Mouse (Mus musculus) cerebellum, postnatal 4 days (tissue): ENCODE measurements around the gene Shank1.
"Not testable (repeated sequence)": the region's sequence is repeated elsewhere in the genome, so short reads cannot be mapped to it uniquely, and the experiment has no call there.

ENCODE experiments used
- DNase-seq, 2 experiments: peaks; one replicate each; pipeline ENCODE4 v3.0.0; 2022; ENCODE audit warnings: low spot score in 2 of 2, mixed read lengths in 1 of 2

Shank1 gene

DNA sequence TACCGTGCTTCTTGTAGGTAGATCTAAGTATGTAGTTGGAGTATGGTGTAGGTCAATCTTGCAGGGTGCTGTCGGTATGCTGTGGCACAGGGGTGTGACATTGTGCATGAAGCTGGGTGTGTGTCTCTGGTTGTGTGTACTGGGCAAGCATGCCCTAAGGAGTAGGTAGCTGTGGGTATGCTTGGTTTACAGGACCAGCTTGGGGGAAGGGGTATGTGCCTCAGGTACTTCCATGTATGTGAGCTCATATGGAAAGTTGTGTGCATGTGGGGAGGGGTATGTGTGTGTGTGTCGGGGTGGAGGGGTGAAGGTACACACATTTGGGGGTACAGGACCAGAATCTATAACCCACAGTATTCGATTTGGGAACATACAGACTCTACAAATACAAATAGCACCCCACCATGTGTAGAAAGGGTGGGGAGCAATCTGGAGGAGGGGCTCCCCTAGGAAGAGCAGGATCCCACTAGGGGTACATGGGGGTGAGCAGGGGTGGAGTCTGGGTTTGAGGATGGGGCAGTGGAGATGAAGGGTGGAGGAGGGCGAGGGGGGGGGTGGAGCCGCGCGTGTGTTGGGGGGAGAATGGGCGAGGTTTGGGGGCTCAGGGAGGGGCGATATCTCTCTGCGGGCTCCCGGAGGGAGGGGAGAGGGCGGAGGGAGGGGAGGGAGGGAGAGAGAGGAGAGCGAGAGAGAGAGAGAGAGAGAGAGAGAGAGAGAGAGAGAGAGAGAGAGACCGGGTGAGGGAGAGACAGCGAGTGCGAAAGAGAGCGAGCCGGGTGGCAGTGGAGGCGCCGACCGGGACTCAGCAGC, at the start of gene Shank1:
Shank1 (plus strand) TSS at position 779 of the 810 bp plus-strand sequence.
- no peak for DNase-seq

DNA sequence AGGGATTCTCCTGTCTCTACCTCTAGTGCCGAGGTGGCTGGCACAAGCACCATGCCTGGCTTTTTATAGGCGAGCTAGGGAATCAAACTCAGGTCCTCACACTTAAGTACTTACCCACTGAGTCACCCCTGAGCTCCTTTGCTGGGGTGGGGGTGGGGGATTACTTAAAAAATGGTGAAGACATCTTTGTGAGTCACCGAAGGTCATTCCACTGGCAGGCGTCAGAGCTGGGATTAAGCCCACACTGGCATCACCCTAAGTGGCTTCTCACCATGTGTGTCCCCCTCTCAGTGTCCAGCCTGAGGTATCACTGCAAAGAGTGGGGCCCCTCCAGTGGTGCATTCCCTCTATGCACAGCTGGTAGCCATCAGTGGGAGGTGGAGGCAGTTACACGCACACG, 49.6 kb upstream of the Shank1 start:
- DNase-seq: no peak

DNA sequence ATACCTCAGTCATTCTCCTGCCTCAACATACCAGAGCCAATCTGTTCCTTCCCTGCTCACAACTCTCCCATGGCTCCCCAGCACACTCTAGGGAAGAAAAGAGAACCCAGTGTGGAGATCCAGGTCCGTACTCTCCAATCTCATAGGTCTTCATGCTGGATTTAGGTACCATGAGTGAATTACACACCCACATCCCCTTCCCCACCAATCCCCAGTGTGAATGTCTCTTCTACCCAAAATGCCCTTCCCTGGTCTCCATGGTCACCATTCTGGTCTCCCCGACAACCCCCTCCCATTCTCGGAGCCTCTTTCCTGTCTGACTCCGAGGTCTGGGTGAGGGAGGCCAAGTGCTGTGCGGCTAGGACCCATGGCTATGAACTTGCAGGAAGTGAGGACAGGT, 48.9 kb upstream of the Shank1 start, which contains the start of gene Gm15517:
Gm15517 (plus strand) TSS at position 301 of the 400 bp plus-strand sequence.
- no peak for DNase-seq

DNA sequence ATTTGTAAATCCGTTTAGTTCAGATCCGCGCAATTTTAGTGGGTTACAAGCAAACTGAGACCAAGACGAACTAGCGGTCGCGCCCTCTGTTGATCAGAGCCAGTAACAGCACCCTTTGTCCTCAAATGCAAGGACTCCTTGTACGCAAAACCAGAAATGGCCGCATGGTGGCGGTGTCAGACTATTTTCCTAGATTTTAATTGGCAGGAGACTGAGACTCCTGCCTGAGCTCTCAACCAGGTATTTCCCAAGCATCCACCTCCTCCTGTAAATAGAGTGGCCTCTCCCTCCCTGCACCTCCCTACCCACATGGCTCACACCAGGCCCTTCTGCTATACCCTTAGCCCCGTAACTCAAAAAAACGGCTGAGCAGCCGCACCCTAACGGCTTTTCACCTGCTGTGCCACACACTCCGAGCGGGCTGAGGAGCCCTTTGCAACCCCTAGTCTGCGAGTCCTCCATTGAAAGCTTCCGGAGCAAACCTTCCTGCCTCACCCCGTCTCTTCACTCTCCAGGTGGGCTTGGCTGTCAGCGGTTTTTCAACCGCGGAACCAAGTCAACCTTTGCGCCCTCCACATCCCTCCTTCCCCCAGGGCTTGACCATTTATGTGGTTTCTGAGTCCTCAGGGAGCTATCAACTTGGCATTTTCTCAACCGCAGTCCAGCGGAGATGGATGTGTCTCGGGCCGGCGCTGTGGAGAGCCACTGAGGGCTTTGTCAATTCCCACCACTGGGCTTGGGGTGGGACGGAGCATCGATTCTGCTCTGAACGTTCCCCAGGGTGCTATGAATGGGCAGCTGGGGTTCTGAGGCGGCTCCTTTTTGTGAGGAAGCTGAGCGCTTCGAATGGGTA, 47.0 kb upstream of the Shank1 start:
- DNase-seq: peak; percentile 97 to 99

DNA sequence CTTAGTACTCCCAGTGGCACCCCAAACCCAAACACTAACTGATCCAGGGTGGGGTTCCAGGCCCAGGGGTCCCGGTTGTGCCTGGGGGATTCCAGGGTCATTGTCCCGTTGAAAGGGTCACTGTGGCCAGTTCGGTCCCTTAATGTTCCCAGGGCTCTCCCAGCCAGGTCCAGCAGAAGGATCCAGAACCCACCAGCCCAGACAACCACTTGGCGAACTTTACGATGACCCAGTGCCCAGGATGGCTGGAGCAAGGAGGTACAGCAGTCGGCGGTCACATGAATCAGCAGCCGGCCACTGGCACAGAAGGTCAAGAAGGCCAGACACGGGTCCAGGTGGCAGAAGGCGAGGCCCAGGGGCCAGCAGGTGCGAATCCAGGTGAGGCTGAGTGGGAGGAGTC, 41.9 kb upstream of the Shank1 start:
- no peak for DNase-seq

DNA sequence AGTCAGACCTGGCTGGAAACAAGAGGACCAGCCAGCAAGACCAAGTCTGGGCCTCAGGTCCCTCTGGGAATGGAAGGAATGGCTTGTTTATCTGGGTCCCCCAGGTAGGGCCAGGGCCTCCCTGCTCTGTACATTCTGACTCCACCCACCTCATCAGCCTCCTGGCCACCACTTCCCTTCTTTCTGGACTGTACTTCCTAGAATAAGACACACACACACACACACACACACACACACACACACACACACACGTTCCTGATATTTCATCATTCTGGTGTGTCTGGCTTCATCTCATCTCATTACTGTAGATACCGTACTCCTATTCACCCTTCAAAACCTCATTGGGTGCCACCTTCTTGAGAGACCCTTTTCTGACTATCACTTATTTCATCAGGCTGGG, 40.7 kb upstream of the Shank1 start:
- DNase-seq: no peak

DNA sequence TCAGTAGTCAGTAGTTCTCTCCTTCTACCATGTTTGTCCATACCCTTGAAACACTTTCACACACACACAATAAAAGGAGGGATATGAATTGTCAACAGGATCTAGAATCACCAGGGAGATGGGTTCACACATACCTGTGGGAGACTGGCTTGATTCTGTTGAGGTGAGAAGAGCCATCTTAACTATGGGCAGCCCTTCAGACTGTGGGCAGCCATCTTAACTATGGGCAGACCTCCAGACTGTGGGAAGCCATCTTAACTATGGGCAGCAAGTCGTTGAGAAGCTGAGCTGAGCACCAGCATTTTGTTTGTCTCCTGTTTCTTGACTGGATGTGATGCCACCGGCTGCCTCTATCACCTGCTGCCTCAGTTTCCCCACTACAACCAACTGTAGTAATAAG, 38.7 kb upstream of the Shank1 start:
- no peak for DNase-seq

DNA sequence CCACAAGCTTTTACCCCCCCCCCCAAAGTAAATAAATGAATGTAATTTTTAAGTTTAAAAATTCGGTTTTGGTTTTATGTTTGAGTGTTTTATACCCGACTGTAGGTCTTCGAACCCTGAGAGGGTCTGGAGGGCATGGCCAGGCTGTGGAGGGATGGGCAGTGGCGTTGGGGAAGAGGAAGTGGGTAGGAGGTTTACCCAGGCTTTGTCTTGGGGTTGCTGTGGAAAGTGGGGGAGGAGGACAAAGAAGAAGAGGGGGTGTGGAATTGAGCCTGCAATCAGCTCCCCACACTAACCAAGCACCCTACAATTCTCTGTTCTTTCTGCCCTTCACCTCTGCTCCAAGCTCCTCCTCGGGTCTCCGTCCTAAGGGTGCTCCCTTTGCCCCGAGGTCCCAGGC, 37.5 kb upstream of the Shank1 start:
- DNase-seq: no peak

DNA sequence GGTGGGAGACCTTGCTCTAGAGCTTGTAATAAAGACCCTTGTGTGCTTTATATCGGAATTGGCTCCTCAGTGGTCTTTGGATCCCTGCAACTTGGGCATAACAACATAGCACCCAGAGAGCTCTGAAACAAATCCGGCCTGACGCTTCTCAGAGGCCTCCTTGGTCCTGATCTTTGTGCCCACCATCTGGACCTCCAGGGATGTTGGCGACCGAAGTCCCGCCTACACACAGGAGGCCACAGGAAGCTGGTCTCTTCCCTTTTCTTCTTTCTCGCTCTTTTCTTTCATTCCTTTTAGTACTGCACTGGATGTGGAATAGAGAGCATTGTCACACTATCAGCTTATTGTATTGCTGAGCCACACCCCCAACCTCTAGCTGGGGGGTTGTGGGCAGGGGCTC, 36.6 kb upstream of the Shank1 start:
- no peak for DNase-seq

DNA sequence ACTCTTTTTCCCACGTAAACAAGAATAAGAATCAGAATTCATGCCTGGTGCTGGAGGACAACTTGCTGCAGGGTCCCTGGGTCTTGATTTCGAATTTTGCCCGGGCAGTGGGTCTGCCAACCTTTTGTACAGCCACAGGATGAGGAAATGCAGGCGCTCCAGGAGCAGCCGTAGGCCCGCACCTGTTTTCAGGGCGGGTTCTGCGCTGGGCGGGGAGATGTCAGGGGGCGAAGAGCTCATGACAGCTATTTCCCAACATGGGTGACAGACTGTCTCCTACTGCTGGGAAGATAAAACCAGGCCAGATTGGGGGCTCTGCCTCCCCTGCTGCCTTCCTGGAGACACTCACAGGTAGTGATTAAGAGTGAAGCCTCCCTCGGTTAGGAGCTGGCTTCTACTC, 36.0 kb upstream of the Shank1 start:
- DNase-seq: no peak

DNA sequence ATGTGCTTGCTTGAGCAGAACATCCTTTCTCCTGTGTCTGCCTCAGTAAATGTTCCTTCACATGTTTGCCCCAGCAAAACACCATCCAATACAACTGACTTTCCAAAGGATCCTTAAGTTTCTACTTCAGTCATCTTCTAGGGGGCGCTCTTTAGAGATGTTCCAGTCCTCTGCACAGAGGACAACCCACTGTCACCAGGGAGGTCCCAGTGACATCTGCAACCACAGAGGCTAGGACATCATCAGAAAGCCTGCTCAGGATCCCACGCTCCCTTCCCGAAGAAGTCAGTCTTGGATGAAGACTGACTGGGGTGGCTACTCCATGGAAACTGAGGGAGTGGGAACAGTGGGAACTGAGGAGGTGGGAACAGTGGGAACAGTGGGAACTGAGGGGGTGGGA, 34.5 kb upstream of the Shank1 start:
- no peak for DNase-seq

DNA sequence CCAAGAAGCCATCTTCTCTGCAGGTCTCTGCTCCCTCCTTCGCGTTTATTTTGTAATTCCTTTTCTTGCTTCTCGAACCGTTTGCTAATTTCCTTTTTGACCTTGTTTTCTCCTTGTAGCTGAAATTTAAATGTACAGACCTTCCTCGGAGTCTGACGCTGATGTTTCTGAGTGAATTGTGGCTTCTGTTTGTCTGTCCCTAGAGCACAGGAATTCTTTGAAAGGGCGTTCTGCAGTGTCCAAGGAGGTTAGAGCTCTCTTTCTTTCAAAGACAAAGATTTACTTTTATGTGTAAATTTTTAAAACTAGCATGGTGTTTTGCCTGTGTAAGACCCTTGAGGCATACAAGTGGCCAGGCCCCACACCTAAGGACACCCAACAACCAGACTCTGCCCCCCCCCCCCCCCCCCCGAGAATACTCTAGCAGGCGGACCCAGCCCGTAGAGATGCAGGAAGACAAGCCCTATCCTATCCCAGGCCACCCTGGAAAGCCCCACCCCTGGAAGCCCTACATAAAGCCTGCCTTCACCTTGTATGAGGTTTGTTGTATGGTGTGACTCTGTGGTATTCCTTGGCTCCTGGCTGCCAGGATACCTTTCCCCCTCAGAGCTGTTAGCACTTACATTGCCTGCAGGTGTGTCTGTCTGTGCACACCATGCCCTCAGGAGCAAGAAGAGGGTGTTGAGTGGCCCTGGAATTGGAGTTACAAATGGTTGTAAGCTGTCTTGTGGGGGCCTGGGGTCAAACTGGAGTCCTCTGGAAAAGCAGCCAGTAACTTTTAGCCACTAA, 33.4 kb upstream of the Shank1 start:
- DNase-seq: no peak

DNA sequence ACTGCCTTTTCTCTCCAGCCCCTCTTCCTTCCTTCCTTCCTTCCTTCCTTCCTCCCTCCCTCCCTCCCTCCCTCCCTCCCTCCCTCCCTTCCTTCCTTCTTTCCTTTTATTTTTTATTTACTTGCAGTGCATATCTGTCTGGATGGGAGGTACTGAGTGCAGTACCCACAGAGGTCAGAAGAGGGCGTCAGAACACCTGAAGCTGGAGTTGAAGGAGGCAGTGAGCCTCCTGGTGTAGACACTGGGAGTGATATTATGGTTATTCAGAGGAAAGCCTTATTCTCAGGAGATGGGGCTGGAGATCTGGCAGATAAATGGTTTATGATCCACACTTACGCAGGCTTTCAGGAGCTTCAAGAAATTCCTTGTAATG, 32.8 kb upstream of the Shank1 start:
- peak in 1 of 2 experiments; percentile 53 for DNase-seq

DNA sequence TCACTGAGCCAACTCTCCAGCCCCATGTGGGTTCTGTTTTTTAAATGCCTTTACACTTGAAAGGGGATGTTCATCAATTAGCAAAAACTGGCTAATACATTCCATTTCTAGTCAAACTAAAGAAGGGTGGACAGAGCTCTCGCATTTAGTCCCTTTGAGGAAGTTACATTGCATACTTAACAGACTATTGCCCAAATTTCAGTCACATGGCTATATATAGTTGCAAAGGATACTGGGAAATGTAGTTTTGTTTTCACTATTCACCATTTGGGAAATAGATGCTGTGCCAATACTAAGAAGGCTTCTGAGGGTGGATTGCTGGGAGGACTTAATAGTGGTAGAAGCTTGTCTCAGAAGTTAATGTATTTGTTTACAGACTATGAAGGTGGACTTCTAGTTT, 29.1 kb upstream of the Shank1 start:
- no peak for DNase-seq

DNA sequence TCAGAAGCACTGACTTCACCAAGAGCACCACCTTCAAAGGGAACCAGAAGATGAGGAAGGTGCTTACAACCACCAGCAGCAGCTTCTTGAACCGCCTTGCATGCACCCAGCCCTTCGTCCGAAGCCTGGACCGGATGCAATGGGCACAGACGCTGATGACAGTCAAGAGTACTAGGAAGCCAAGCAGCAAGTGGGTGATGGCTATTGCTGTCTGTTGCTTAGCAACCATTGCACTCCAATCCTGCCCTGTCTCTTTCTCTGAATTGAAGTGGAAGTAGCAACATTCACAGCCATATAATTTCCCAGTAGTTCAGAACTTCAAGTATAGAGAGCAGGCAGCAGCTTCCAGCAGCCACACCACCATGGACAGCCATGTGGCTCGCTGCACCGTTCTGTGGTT, 28.5 kb upstream of the Shank1 start:
- DNase-seq: no peak

DNA sequence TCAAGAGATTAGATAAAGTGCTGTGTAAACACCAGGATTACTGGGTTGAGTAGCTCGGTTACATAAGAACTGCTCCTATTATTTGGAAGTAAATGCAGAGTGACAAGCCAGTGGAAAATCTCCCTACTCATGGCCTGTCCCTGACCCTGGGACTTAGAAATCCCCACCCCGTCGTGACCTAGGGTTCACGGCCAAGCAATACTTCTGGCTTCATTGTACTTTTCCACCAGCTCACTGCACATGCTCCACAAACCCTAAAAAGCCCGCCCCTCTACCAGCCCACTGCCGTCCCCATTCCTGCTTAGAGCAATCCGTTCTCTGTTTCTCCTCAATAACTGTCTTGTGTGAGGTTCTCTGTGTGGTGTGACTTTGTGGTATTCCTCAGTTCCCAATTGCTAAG, 22.3 kb upstream of the Shank1 start:
- no peak for DNase-seq

DNA sequence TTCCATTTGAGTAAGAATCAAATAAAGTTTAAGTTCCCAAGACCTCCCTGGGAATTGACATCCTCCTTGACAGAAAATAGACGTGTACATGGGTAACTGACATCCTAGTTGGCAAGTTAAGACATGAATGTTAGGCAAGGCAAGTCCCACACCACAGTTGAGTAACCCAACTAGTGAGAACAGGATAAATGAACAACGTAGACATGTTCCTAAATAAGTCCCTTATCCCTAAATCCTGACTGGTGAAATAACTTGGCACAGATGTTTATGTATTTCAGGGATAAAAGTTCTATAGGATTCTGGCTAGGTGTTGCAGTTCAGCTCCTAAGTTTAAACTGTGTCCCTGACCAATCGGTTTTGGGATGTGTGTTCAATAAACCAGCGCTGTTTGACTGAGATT, 19.1 kb upstream of the Shank1 start:
- no peak for DNase-seq

DNA sequence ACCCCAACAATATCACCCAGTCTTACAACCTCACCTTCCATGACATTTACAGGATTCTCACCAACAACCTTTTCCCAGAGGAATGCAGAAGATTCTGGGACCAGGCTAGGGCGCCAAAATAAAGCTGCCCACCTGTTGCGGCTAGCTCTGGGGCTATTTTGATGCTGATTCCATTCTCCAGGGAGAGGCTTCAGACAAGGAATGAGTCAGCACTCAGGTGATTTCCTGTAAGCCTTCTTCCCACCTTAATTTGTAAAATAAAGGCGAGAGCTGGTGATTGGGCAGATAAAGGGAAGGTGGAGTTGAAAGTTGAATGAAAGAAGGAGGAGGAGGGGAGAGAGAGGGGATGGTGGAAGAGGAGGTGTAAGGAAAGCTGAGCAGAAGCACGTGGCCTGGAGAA, 18.6 kb upstream of the Shank1 start:
- DNase-seq: no peak

DNA sequence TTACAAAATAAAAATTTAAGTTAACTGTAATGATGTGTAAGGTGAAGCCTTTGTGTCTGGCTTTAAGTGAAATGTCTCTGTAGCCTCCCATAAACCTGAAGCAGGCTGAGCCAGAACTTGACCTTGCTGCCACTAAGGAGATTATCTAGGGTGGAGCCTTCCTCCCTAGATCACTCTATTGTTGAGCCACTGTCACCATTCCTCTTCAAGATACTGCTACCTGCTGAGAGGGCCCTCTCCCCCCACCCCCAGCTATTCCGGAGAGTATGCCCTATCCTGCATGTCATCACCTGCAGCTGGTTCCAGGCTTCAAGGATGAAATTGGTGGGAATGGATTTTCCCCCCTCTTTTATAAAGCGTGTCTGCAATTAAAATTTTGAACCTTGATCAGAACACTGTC, 12.6 kb upstream of the Shank1 start:
- not testable (repeated sequence) for DNase-seq

DNA sequence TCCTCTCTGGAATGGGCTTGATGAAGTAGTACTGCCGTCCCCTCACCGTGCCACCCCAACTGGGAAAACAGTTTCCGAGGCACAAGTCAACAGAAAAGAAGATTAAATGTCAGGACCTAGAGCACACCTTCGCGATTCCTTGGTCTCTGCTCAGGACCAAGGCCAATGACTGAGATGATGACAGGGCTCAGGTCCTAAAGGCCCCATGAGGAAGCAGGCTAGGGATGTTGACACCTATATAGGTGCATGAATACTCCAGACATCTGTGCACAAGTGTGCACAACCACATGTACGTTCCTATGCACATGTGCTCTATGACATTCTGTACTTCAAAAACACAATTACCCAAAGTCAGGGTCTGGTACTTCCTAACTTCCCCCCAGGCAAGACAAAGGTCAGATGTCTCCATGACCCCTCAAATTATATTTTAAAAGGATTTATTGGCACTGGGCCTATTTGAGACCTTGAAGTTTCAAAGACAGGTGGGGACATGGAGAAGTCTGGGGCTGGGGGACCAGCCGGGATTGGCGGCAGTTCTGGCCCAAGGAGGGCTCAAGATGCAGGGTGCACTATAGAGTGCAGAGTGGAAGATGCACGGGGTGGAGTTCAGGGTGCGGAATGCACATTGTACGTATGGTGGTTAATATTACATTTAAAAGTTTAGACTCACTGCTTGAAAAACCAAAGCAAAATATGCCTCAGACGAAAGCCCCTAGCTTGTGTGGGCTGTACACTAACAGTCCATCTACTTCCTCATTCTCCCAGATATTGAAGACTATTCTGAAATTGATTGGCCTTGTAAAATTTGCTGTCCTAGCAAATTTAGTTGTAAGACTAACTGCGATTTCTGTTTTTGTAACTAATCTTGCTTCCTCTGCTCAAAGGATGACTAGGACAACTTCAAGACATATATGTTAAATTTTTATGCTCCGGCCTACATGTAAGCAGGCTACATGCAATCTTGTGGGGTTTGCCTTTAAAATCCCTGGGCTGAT, 6.4 kb upstream of the Shank1 start:
- DNase-seq: no peak

DNA sequence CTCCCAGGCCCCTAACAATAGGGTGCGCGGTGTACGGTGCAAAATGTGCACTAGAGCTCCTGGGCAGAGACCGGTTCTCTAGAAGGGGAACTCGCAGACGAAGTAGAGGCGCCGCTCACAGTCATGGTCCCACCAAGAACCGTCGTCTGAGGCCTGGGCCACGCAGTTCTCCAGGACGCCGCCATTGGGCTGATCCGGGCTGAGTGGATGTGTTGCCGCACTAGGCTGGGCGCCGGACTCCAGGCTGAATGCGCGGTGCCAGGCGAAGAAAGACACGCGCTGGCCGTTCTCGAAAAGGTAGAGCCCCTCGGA, 5.6 kb upstream of the Shank1 start:
- no peak for DNase-seq
